Mouse (Mus musculus) bone marrow, adult 2 months (tissue): ENCODE measurements around the gene Tuba4a.

ENCODE experiments used
- CTCF ChIP-seq: fragments of 200-500 bp; IDR thresholded peaks from 2 replicates; pipeline ENCODE4 v1.5.1; 2011; ENCODE audit warnings: low read length, control low read depth; ENCODE audit not compliant: control insufficient read depth, insufficient read depth
- POLR2A ChIP-seq: fragments of 200-500 bp; IDR thresholded peaks from 2 replicates; pipeline ENCODE4 v1.6.1; 2011; ENCODE audit warnings: low read depth, mild to moderate bottlenecking, control low read depth, low read length, borderline replicate concordance; ENCODE audit not compliant: control insufficient read depth

GRCm38 (mm10) chr1:75227653-75228052 is 8.0 kb upstream of the Tuba4a start:
- no peak for TF ChIP-seq CTCF
- TF ChIP-seq POLR2A: no peak
